Mouse (Mus musculus) gastrocnemius, adult 2 months (tissue): ENCODE results near the gene Dhfr. TPM values are rescaled to one million over a fixed set of nuclear protein-coding genes. Genes with fewer than 3 reads are reported as not detected.
A peak's percentile ranks its signal among the peaks of the same experiment; 100 is the strongest.
"Not testable (repeated sequence)": the region's sequence is repeated elsewhere in the genome, so short reads cannot be mapped to it uniquely, and the experiment has no call there.

ENCODE experiments used
- DNase-seq: peaks from one replicate; pipeline ENCODE4 v3.0.0; 2022
- H3K27ac ChIP-seq: fragments of 200-600 bp; 2 replicates; pipeline ENCODE4 v1.8.1; 2022; ENCODE audit warnings: mild to moderate bottlenecking
- H3K4me3 ChIP-seq: fragments of 200-600 bp; 2 replicates; pipeline ENCODE4 v1.8.1; 2022; ENCODE audit warnings: mild to moderate bottlenecking, moderate library complexity
- CTCF ChIP-seq: fragments of 200-600 bp; IDR thresholded peaks from 2 replicates; pipeline ENCODE4 v1.8.1; 2022; ENCODE audit warnings: antibody characterized with exemption, mild to moderate bottlenecking, moderate library complexity
- intact Hi-C: fragments of 180-260 bp; cut with DNase I; formaldehyde crosslinking; loops from one replicate; pipeline ENCODE4 v1.15.1; 2025
- total RNA-seq, 2 experiments: library from RNA; stranded (reverse); gene quantifications; 2 replicates each; pipeline ENCODE4 v1.2.3; 2021

Dhfr gene
- total RNA-seq, 2 experiments from 2014 or later, result 0.79 to 1.0 TPM

- Histone ChIP-seq H3K4me3 (no peak overlapping the region), H3K27ac (no peak overlapping the region)
- intact Hi-C loops, result no loop called here
- DNase-seq, result no peak
- TF ChIP-seq CTCF, result no peak
These were observed 8.2 kb upstream of the Dhfr start for GRCm38 (mm10) chr13:92346338-92346737.

GRCm38 (mm10) chr13:92351100-92351499 lies 3.4 kb upstream of the Dhfr start:
- Histone ChIP-seq H3K27ac (no peak overlapping the region), H3K4me3 (no peak overlapping the region)
- no peak for DNase-seq
- intact Hi-C loops, result loop anchor here (5.0 to 10.0 kb wide), 2 partner anchors 181 to 384 kb away; partner anchors contain the start of gene Zfyve16
- no peak for TF ChIP-seq CTCF

DNA sequence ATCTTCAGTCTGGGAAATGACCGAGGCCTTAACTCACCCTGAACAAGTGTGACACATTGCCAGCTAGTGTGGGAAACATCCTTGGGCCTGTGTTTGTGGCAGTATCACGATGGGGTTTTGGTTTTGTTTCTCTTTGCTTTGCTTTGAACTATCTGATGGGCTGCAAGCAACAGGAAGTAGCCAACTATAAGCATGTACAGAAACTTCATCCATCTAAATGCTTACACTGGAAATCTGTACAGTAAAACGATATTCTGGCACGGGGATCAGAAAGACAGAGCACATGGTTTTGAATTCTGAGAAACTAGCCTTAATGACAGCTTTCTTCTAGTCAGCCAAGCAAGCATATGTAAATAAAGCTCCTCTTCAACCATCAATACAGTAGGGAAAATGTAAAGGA lies 570 bp upstream of the Dhfr start:
- peak overlapping the region; percentile 84 for H3K4me3 ChIP-seq
- peak overlapping the region; percentile 98 for H3K27ac ChIP-seq
- TF ChIP-seq CTCF, result no peak
- DNase-seq, result no peak
- intact Hi-C loops, result loop anchor here (2.0 to 10.0 kb wide), 3 partner anchors 129 to 381 kb away; partner anchors contain the start of gene Zfyve16

GRCm38 (mm10) chr13:92355272-92355643 lies 732 bp downstream of the Dhfr start:
- Histone ChIP-seq H3K4me3 (peak overlapping the region; percentile 84), H3K27ac (peak overlapping the region; percentile 98)
- intact Hi-C loops, result loop anchor here (2.0 to 10.0 kb wide), 2 partner anchors 128 to 380 kb away; no protein-coding TSS in a partner anchor
- DNase-seq, result no peak
- TF ChIP-seq CTCF, result no peak

DNA sequence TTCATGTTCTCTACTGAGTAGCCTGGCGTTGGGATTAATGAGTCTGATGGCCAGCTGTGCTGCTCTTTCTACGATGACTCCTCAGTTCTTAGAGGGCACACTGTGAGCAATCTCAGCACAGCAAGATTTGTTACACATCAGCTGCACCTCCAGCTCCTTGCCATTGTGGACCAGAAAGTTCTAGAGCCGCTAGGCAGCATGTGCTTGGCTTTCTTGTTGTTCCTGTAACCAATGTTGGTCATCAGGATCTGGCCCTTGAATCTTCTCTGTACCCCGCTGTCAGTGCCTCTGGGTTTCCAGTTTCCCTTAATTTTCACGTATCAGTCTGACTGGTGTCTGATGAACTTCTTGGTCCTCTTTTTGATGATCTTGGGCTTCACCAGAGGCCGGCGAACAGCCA lies 1.9 kb downstream of the Dhfr start:
- Histone ChIP-seq H3K4me3 (no peak overlapping the region), H3K27ac (no peak overlapping the region)
- no peak for TF ChIP-seq CTCF
- intact Hi-C loops, result loop anchor here (10.0 kb wide), 1 partner anchor 378 kb away; no protein-coding TSS in a partner anchor
- DNase-seq, result no peak

DNA sequence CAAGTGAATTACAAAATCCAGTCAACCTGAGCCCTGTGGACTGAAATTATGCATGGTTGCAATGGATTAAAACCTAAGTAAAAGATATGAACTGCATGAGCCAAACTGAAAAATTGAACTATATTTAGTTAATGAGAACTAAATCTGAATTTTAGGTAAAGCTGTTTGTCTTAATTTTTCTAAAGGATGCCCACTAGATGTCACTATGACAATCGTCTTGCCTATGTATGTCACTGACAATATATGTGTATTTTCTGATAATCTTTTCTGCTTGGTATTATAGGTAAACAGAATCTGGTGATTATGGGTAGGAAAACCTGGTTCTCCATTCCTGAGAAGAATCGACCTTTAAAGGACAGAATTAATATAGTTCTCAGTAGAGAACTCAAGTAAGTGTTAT lies 3.1 kb downstream of the Dhfr start:
- peak; percentile 27; the same call in 1 of the 2 replicates for TF ChIP-seq CTCF
- intact Hi-C loops, result loop anchor here (10.0 kb wide), 1 partner anchor 377 kb away; no protein-coding TSS in a partner anchor

DNA sequence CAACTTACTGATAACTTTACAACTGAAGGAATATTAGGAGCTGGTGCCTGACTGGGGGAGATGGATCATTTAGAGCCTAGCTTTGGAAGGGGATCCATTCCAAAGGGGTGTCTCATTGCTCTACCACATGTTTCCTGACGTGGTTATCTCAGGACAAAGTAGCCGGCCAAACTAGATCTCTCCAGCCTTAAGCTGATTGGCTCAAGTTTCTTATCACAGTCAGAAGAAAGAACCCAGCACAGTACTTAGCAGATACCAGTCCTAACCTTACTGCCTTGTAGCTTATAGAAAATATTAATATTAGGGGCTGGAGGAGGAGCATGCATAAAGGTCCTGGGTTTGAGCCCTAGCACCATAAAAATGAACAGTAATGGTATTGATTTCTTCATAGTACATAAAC lies 7.1 kb downstream of the Dhfr start:
- no peak for DNase-seq
- intact Hi-C loops, result no loop called here

More for the DNA sequence above, 3.1 kb downstream of the Dhfr start:
- no peak for DNase-seq
- no peak overlapping the region for H3K27ac ChIP-seq
- no peak overlapping the region for H3K4me3 ChIP-seq

DNA sequence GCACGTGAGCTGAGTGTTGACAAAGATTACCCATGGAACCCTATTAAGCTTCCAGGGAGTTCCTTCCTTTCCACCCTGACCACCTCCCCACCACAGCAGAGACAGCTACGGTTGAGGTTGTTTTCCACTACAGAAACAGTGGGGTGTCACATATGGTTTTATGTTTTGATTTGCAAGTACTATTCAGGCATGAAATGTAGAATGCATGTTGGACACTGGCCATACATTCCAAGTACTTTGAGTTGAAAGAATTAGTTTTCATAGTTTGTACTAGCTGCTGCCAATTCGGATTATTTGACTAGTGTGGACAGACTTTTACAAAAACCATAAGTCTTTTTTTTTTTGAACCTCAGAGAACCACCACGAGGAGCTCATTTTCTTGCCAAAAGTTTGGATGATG lies 10.8 kb downstream of the Dhfr start:
- no peak for DNase-seq
- intact Hi-C loops, result no loop called here
- TF ChIP-seq CTCF, result no peak
- Histone ChIP-seq H3K4me3 (no peak overlapping the region), H3K27ac (no peak overlapping the region)

More for the DNA sequence above, 7.1 kb downstream of the Dhfr start:
- TF ChIP-seq CTCF, result no peak
- Histone ChIP-seq H3K27ac (no peak overlapping the region), H3K4me3 (no peak overlapping the region)

DNA sequence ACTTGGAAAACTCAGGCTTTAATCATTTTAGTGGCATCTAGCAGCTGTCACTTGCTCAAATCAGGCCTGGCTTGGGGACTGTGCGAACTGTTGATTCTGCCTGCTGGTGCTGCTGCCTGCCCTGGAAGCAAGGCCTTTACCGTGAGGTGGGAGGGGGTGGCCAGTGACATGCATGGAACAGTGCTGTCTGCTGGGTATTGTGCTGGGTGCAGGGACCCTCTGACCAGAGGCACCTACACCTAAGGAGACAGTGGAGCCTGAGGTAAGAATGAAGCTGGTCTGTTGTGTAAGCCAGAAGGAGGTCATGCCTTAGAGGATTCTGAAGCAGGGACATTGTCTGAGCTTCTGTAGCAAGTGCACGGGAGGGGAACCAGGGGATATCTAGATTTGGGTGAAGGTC lies 16.3 kb downstream of the Dhfr start:
- no peak overlapping the region for H3K27ac ChIP-seq
- DNase-seq, result no peak
- intact Hi-C loops, result no loop called here
- no peak for TF ChIP-seq CTCF
- H3K4me3 ChIP-seq, result no peak overlapping the region

DNA sequence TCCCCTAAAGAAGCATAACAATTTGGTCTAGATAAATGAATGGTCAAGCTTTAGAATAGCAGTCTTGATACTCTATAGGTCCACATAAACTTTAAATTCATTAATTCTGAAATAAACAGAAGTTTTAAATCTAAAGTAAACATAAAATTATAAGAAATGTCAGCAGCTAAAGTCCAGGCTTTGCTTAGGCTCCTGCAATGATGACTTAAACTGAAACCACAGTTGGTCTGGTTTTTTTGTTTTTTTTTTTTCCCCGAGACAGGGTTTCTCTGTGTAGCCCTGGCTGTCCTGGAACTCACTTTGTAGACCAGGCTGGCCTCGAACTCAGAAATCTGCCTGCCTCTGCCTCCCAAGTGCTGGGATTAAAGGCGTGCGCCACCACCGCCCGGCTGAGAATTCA lies 16.9 kb downstream of the Dhfr start:
- H3K27ac ChIP-seq, H3K4me3 ChIP-seq, intact Hi-C loops, DNase-seq: not testable (repeated sequence)

GRCm38 (mm10) chr13:92387367-92387766 lies 32.8 kb downstream of the Dhfr start:
- intact Hi-C loops, result no loop called here
- no peak for DNase-seq
- no peak for TF ChIP-seq CTCF
- no peak overlapping the region for H3K27ac ChIP-seq
- H3K4me3 ChIP-seq, result no peak overlapping the region

GRCm38 (mm10) chr13:92393047-92393661 lies 38.6 kb downstream of the Dhfr start:
- no peak overlapping the region for H3K27ac ChIP-seq
- no peak for TF ChIP-seq CTCF
- no peak for DNase-seq
- H3K4me3 ChIP-seq, result no peak overlapping the region
- intact Hi-C loops, result no loop called here

GRCm38 (mm10) chr13:92398491-92399384 lies 44.2 kb downstream of the Dhfr start:
- no peak for TF ChIP-seq CTCF
- no peak for DNase-seq
- Histone ChIP-seq H3K27ac (no peak overlapping the region), H3K4me3 (no peak overlapping the region)
- intact Hi-C loops, result no loop called here
